Comparison of ENCODE assay signal across 8 mouse cellular contexts in the genomic region with DNA sequence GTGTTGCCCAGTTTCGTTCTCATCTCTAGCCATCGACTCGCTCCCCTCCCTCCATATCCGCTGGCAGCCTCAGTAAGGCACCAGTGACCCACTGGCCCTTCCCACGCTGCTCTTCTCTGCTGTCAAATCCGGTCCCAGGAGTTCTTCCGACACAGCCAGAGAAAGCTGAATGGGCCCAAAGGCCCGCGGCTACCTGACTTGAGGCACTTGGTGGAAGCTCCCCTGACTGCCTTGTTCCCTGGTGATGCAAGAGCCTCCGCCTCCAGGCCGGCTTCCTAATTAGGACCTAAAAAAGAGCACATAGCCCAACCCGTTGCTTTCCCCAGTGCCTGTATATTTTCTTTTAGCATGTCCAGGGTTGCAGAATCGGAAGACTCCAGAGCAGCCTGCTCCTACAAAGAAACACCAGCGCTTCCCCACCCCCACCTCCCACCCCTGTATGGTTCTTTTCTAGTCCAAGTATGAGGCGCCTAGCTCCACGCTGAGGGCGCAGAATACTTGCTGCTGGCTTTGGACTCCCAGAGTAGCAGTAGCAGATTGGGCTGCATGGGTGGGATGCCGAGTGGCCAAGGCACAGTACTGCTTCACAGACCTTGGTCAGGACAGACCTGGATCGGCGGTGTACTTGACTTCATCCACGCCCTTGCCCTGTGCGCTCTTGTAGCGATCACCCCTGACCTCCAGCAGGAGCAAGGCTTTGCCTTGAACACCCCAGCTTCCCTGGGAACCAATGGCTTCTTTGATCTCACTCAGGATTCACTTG. TPM values are rescaled to one million over a fixed set of nuclear protein-coding genes. Genes with fewer than 3 reads are reported as not detected.
DNase-seq lines count a peak whose midpoint lies in the region; ATAC-seq and TF ChIP-seq lines count a peak whose summit lies in the region.

No protein-coding gene starts in this region.

- no peak for ATAC-seq in hindbrain, embryonic 12.5 days (ENCODE audit: low FRiP score)
- no peak for ATAC-seq in liver, embryonic 14.5 days (ENCODE audit: insufficient read depth)
- ATAC-seq in neural tube, embryonic 14.5 days (ENCODE audit: low read depth) = no peak

- peaks cover 34% of the 10 kb centered on the region for H3K27me3 ChIP-seq in hindbrain, embryonic 12.5 days
- H3K27me3 ChIP-seq in liver, embryonic 14.5 days (ENCODE audit: control insufficient read depth, insufficient read depth, low read length) = peaks cover 41% of the 10 kb centered on the region
- H3K27me3 ChIP-seq in neural tube, embryonic 14.5 days (ENCODE audit: control insufficient read depth, insufficient read depth, low read length) = peaks cover 13% of the 10 kb centered on the region

- peak overlapping the region; percentile 96 for H3K4me2 ChIP-seq in hindbrain, embryonic 12.5 days (replicated peaks)
- peak overlapping the region; percentile 87 for H3K4me2 ChIP-seq in liver, embryonic 14.5 days (ENCODE audit: low read depth)
- peak overlapping the region; percentile 99 for H3K4me2 ChIP-seq in neural tube, embryonic 14.5 days (ENCODE audit: low read depth, low read length)

- no peak for TF ChIP-seq CTCF in liver, embryonic 14.5 days (IDR thresholded peaks at IDR 0.05; ENCODE audit: low read depth)

- 2% methylated on average over 23 of the region's 23 CpGs for WGBS in hindbrain, embryonic 12.5 days
- 3% methylated on average over 23 of the region's 23 CpGs for WGBS in liver, embryonic 14.5 days (ENCODE audit: insufficient replicate concordance)
- 3% methylated on average over 23 of the region's 23 CpGs for WGBS in neural tube, embryonic 14.5 days

- peak overlapping the region; percentile 78 for H3K4me3 ChIP-seq in hindbrain, embryonic 12.5 days
- H3K4me3 ChIP-seq in liver, embryonic 14.5 days (ENCODE audit: insufficient read depth in 1 of 2, low read depth in 2 of 2, low read length in 2 of 2) = peak overlapping the region; percentile 1 to 34; a peak in 3 of 4 replicates
- H3K4me3 ChIP-seq in neural tube, embryonic 14.5 days (ENCODE audit: low read depth, low read length) = peak overlapping the region; percentile 60; the same call in 1 of the 2 replicates

- peak; percentile 28 for DNase-seq in left cerebral cortex, postnatal 4 days
- no peak for DNase-seq in left cerebral cortex, adult 8-10 months (ENCODE audit: low spot score in 2 of 2)
- DNase-seq in embryo, embryonic 10 days (ENCODE audit: low spot score) = peak; percentile 57
- DNase-seq in liver, embryonic 14.5 days (ENCODE audit: low read depth in 3 of 3, low spot score in 3 of 3) = no peak
- no peak for DNase-seq in cerebellum, postnatal 4 days (ENCODE audit: low spot score in 2 of 2)
- DNase-seq in layer of hippocampus, postnatal 36 days = no peak

- H3K9me3 ChIP-seq in hindbrain, embryonic 12.5 days (replicated peaks) = no peaks in the 10 kb centered on the region
- no peaks in the 10 kb centered on the region for H3K9me3 ChIP-seq in liver, embryonic 14.5 days (ENCODE audit: control insufficient read depth, low read length)
- H3K9me3 ChIP-seq in neural tube, embryonic 14.5 days (ENCODE audit: control insufficient read depth, low read length) = no peaks in the 10 kb centered on the region

- no peak for TF ChIP-seq EP300 in liver, embryonic 14.5 days (IDR thresholded peaks at IDR 0.05; ENCODE audit: low read depth)

- H3K27ac ChIP-seq in hindbrain, embryonic 12.5 days = no peak overlapping the region
- H3K27ac ChIP-seq in liver, embryonic 14.5 days = no peak overlapping the region
- H3K27ac ChIP-seq in neural tube, embryonic 14.5 days (ENCODE audit: low read depth, low read length) = no peak overlapping the region

- intact Hi-C loops in left cerebral cortex, postnatal 4 days (cut with DNase I) = loop anchor here (2.0 to 5.0 kb wide), 3 partner anchors 232 to 449 kb away; no protein-coding TSS in a partner anchor

- H3K4me1 ChIP-seq in hindbrain, embryonic 12.5 days = peaks cover 46% of the 10 kb centered on the region
- peaks cover 0 to 10% of the 10 kb centered on the region in 2 experiments; a peak in 2 of 4 replicates for H3K4me1 ChIP-seq in liver, embryonic 14.5 days (replicated peaks; ENCODE audit: control insufficient read depth in 2 of 2, insufficient read depth in 2 of 2, low read length in 1 of 2)
- H3K4me1 ChIP-seq in neural tube, embryonic 14.5 days (ENCODE audit: control insufficient read depth, insufficient read depth, low read length) = peaks cover 22% of the 10 kb centered on the region

- H3K9ac ChIP-seq in hindbrain, embryonic 12.5 days = peak overlapping the region; percentile 42
- no peak overlapping the region for H3K9ac ChIP-seq in liver, embryonic 14.5 days (replicated peaks)
- no peak overlapping the region for H3K9ac ChIP-seq in neural tube, embryonic 14.5 days (replicated peaks; ENCODE audit: low read depth, low read length)

- H3K36me3 ChIP-seq in hindbrain, embryonic 12.5 days = no peaks in the 10 kb centered on the region
- H3K36me3 ChIP-seq in liver, embryonic 14.5 days (replicated peaks; ENCODE audit: control insufficient read depth, insufficient read depth, low read depth) = no peaks in the 10 kb centered on the region
- no peaks in the 10 kb centered on the region for H3K36me3 ChIP-seq in neural tube, embryonic 14.5 days (ENCODE audit: control insufficient read depth, insufficient read depth, low read length)

RNA-seq across cellular contexts. Expression of gene Bcl2l11, which starts 1.7 kb away (rescaled TPM):
- 1 to 10 TPM; 7.1 to 8.9 TPM for total RNA-seq in left cerebral cortex, postnatal 4 days (2021)
- 1 to 10 TPM; 5.2 to 5.9 (median 5.4) TPM for total RNA-seq in left cerebral cortex, adult 8-10 months (2022)
- polyA plus RNA-seq in hindbrain, embryonic 12.5 days (2016; fragmentation: Nextera tagmentation; extraction: Ambion mirVana) = 26.3 and 30.5 TPM in 2 replicates
- 4.5 and 5.0 TPM in 2 replicates for polyA plus RNA-seq in liver, embryonic 14.5 days (2012; rRNA removed)
- polyA plus RNA-seq in liver, embryonic 14.5 days (2014; fragmentation: Nextera tagmentation; extraction: Ambion mirVana) = 3.3 and 4.0 TPM in 2 replicates
- polyA plus RNA-seq in neural tube, embryonic 14.5 days (2014; fragmentation: Nextera tagmentation; extraction: Ambion mirVana) = 11.5 and 14.0 TPM in 2 replicates
- 1 to 10 TPM; 5.5 TPM for total RNA-seq in layer of hippocampus, postnatal 36 days (2021)

Comparison
In these comparisons a context has a peak if more than half of its experiments do, and no peak if none do; other contexts are left out.
1. DNase-seq: peak in left cerebral cortex, postnatal 4 days (single experiment) and embryo, embryonic 10 days (single experiment); none in left cerebral cortex, adult 8-10 months (0 of 2), liver, embryonic 14.5 days (0 of 3), cerebellum, postnatal 4 days (0 of 2) and layer of hippocampus, postnatal 36 days (0 of 2).
2. H3K4me3 ChIP-seq: peak in every context shown above with its lines; median percentile 78 in hindbrain, embryonic 12.5 days; 60 in neural tube, embryonic 14.5 days; 18 in liver, embryonic 14.5 days.
3. Peak in every context shown above with its lines, with median percentiles within 50 percentile points of each other: H3K4me2 ChIP-seq.